Mouse (Mus musculus): ENCODE measurements around the gene Vipas39.

Gene Vipas39

GRCm38 (mm10) chr12:87199206-87199972 is 66.7 kb downstream of the Vipas39 start, which contains the start of gene Samd15:
Gene Samd15, plus strand, starts transcription at chr12:87199723.
- in situ Hi-C loops (cut with MboI, MseI) = loop anchor here (5.0 kb wide), 1 partner anchor 63 kb away; no protein-coding TSS in a partner anchor

- in situ Hi-C loops (cut with MboI, MseI) = loop anchor here (5.0 kb wide), 1 partner anchor 64 kb away; no protein-coding TSS in a partner anchor
These were observed 67.3 kb downstream of the Vipas39 start for GRCm38 (mm10) chr12:87198792-87199191.

- in situ Hi-C loops (cut with MboI, MseI) = loop anchor here (5.0 kb wide), 1 partner anchor 66 kb away; no protein-coding TSS in a partner anchor
These were observed 69.7 kb downstream of the Vipas39 start for GRCm38 (mm10) chr12:87196310-87196709.

GRCm38 (mm10) chr12:87195069-87195468 is 71.0 kb downstream of the Vipas39 start:
- in situ Hi-C loops (cut with MboI, MseI) = loop anchor here (5.0 kb wide), 1 partner anchor 67 kb away; no protein-coding TSS in a partner anchor

- in situ Hi-C loops (cut with MboI, MseI) = no loop called here
These were observed 73.0 kb downstream of the Vipas39 start for GRCm38 (mm10) chr12:87193008-87193407.

Data from T-helper 1 cell (primary cell).